In the genomic region with DNA sequence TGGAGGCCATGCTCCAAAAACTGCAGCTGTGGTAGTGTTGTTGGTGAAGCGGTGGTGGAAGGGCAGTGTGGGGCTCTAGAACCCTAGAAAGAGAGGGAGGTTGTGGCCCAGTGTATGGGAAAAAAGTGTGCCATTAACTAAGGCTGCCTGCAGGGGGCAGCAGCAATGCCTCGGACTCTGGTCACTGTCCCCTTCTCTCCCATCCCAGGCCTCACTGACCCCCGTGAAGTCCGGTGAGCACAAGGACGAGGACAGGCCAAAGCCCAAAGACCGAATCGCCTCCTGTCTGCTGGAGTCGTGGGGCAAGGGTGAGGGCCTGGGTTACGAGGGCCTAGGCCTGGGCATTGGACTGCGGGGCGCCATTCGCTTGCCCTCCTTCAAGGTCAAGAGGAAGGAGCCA, we compare ENCODE assay signal across 11 mouse cellular contexts. TPM values are rescaled to one million over a fixed set of nuclear protein-coding genes. Genes with fewer than 3 reads are reported as not detected.
DNase-seq lines count a peak whose midpoint lies in the region; ATAC-seq and TF ChIP-seq lines count a peak whose summit lies in the region.
"Had no signal": no experiment of that assay in that cellular context is flagged by ENCODE, and none has a peak within 500 bp of the region (broad histone marks: within the 10 kb centered on the region; RNA-seq: fewer than 3 reads in every experiment).

No protein-coding gene starts in this region.

- WGBS in hindbrain, embryonic 11.5 days: 86% methylated on average over 12 of the region's 12 CpGs
- WGBS in hindbrain, embryonic 14.5 days: 86% methylated on average over 12 of the region's 12 CpGs
- 89% methylated on average over 12 of the region's 12 CpGs for WGBS in midbrain, embryonic 11.5 days
- 86% methylated on average over 12 of the region's 12 CpGs for WGBS in midbrain, embryonic 14.5 days

- H3K27ac ChIP-seq in hindbrain, embryonic 11.5 days (ENCODE audit: low read depth, low read length): no peak overlapping the region
- no peak overlapping the region for H3K27ac ChIP-seq in hindbrain, embryonic 14.5 days
- H3K27ac ChIP-seq in midbrain, embryonic 11.5 days (ENCODE audit: low read depth, low read length): no peak overlapping the region
- no peak overlapping the region for H3K27ac ChIP-seq in midbrain, embryonic 14.5 days (replicated peaks; ENCODE audit: low read depth, low read length)
- no peak overlapping the region for H3K27ac ChIP-seq in bone marrow macrophage, adult 2 months (ENCODE audit: insufficient read depth, low read depth, low read length)
- H3K27ac ChIP-seq: embryonic facial prominence, embryonic 12.5 days; hindbrain, embryonic 13.5 days had no signal

- no peak for ATAC-seq in hindbrain, embryonic 11.5 days (ENCODE audit: low FRiP score)
- ATAC-seq in hindbrain, embryonic 14.5 days (ENCODE audit: low FRiP score): no peak
- no peak for ATAC-seq in midbrain, embryonic 11.5 days (ENCODE audit: low FRiP score)
- ATAC-seq in midbrain, embryonic 14.5 days (ENCODE audit: low FRiP score, low TSS enrichment): no peak

- H3K4me3 ChIP-seq in hindbrain, embryonic 11.5 days (ENCODE audit: low read depth, low read length): no peak overlapping the region
- H3K4me3 ChIP-seq in hindbrain, embryonic 14.5 days (replicated peaks; ENCODE audit: low read length): no peak overlapping the region
- H3K4me3 ChIP-seq in midbrain, embryonic 11.5 days (ENCODE audit: low read depth, low read length): no peak overlapping the region
- no peak overlapping the region for H3K4me3 ChIP-seq in midbrain, embryonic 14.5 days (replicated peaks; ENCODE audit: low read depth, low read length)
- no peak overlapping the region for H3K4me3 ChIP-seq in bone marrow macrophage, adult 2 months (ENCODE audit: insufficient read depth, low read length)
- H3K4me3 ChIP-seq: embryonic facial prominence, embryonic 12.5 days; hindbrain, embryonic 13.5 days had no signal

- H3K36me3 ChIP-seq in hindbrain, embryonic 11.5 days (ENCODE audit: control insufficient read depth, insufficient read depth, low read length): peaks cover 29% of the 10 kb centered on the region
- peaks cover 91% of the 10 kb centered on the region for H3K36me3 ChIP-seq in hindbrain, embryonic 14.5 days (replicated peaks; ENCODE audit: control insufficient read depth, insufficient read depth)
- H3K36me3 ChIP-seq in midbrain, embryonic 11.5 days (ENCODE audit: control insufficient read depth, insufficient read depth, low read length): peaks cover 61% of the 10 kb centered on the region
- H3K36me3 ChIP-seq in midbrain, embryonic 14.5 days (ENCODE audit: control insufficient read depth, insufficient read depth, low read length): peaks cover 95% of the 10 kb centered on the region

- TF ChIP-seq POLR2A in bone marrow macrophage, adult 2 months (IDR thresholded peaks at IDR 0.05; ENCODE audit: borderline replicate concordance, low read depth, low read length): no peak

- no peaks in the 10 kb centered on the region for H3K9me3 ChIP-seq in hindbrain, embryonic 11.5 days (ENCODE audit: control insufficient read depth, low read length)
- H3K9me3 ChIP-seq in hindbrain, embryonic 14.5 days (ENCODE audit: control insufficient read depth, low read length): no peaks in the 10 kb centered on the region
- H3K9me3 ChIP-seq in midbrain, embryonic 11.5 days (ENCODE audit: control insufficient read depth, low read length): no peaks in the 10 kb centered on the region
- no peaks in the 10 kb centered on the region for H3K9me3 ChIP-seq in midbrain, embryonic 14.5 days (ENCODE audit: control insufficient read depth, low read length)
- H3K9me3 ChIP-seq: embryonic facial prominence, embryonic 12.5 days; hindbrain, embryonic 13.5 days had no signal

- DNase-seq in hindbrain, embryonic 11.5 days (ENCODE audit: low spot score): peak; percentile 38
- DNase-seq in hindbrain, embryonic 14.5 days (ENCODE audit: low spot score): no peak
- peak; percentile 81 for DNase-seq in midbrain, embryonic 11.5 days (ENCODE audit: low spot score, missing footprints)
- DNase-seq in midbrain, embryonic 14.5 days: no peak
- DNase-seq in retina, postnatal 1 day: peak; percentile 38
- no peak for DNase-seq in left cerebral cortex, postnatal 25 days (ENCODE audit: low spot score in 2 of 2)
- DNase-seq: lung, postnatal 14 days had no signal

- peak; percentile 75 for TF ChIP-seq CTCF in bone marrow macrophage, adult 2 months (IDR thresholded peaks at IDR 0.05; ENCODE audit: low read depth, low read length)

- H3K9ac ChIP-seq in hindbrain, embryonic 11.5 days (ENCODE audit: low read depth, low read length): no peak overlapping the region
- H3K9ac ChIP-seq in hindbrain, embryonic 14.5 days: no peak overlapping the region
- no peak overlapping the region for H3K9ac ChIP-seq in midbrain, embryonic 11.5 days (ENCODE audit: low read length)
- H3K9ac ChIP-seq in midbrain, embryonic 14.5 days (replicated peaks; ENCODE audit: low read length): no peak overlapping the region
- H3K9ac ChIP-seq: embryonic facial prominence, embryonic 12.5 days; hindbrain, embryonic 13.5 days had no signal

- H3K4me1 ChIP-seq in hindbrain, embryonic 11.5 days (replicated peaks; ENCODE audit: control insufficient read depth, insufficient read depth, low read length): no peaks in the 10 kb centered on the region
- H3K4me1 ChIP-seq in hindbrain, embryonic 14.5 days (replicated peaks; ENCODE audit: control insufficient read depth, insufficient read depth, low read length): no peaks in the 10 kb centered on the region
- H3K4me1 ChIP-seq in midbrain, embryonic 11.5 days (ENCODE audit: control insufficient read depth, insufficient read depth, low read length): no peaks in the 10 kb centered on the region
- H3K4me1 ChIP-seq in midbrain, embryonic 14.5 days (ENCODE audit: control insufficient read depth, insufficient read depth, low read length): no peaks in the 10 kb centered on the region
- H3K4me1 ChIP-seq in bone marrow macrophage, adult 2 months (ENCODE audit: control insufficient read depth, insufficient read depth, low read length): peaks cover 10% of the 10 kb centered on the region
- H3K4me1 ChIP-seq: embryonic facial prominence, embryonic 12.5 days had no signal

- intact Hi-C loops in left cerebral cortex, postnatal 25 days (cut with DNase I): no loop called here

- no peaks in the 10 kb centered on the region for H3K27me3 ChIP-seq in hindbrain, embryonic 11.5 days (ENCODE audit: control insufficient read depth, insufficient read depth, low read length)
- H3K27me3 ChIP-seq in hindbrain, embryonic 14.5 days (ENCODE audit: control insufficient read depth, insufficient read depth, low read length): no peaks in the 10 kb centered on the region
- H3K27me3 ChIP-seq in midbrain, embryonic 11.5 days (ENCODE audit: control insufficient read depth, insufficient read depth, low read length): no peaks in the 10 kb centered on the region
- no peaks in the 10 kb centered on the region for H3K27me3 ChIP-seq in midbrain, embryonic 14.5 days (ENCODE audit: control insufficient read depth, insufficient read depth, low read length)
- H3K27me3 ChIP-seq: embryonic facial prominence, embryonic 12.5 days; hindbrain, embryonic 13.5 days had no signal

- no peak overlapping the region for H3K4me2 ChIP-seq in hindbrain, embryonic 11.5 days (replicated peaks; ENCODE audit: low read depth, low read length)
- no peak overlapping the region for H3K4me2 ChIP-seq in hindbrain, embryonic 14.5 days (replicated peaks)
- no peak overlapping the region for H3K4me2 ChIP-seq in midbrain, embryonic 11.5 days
- H3K4me2 ChIP-seq in midbrain, embryonic 14.5 days (ENCODE audit: low read length): no peak overlapping the region
- H3K4me2 ChIP-seq: embryonic facial prominence, embryonic 12.5 days; hindbrain, embryonic 13.5 days had no signal

RNA-seq across cellular contexts. Expression of a gene that starts 12.4 kb away (rescaled TPM):
- 73.5 and 78.7 TPM in 2 replicates for polyA plus RNA-seq in hindbrain, embryonic 11.5 days (2014; fragmentation: Nextera tagmentation; extraction: Ambion mirVana)
- polyA plus RNA-seq in hindbrain, embryonic 14.5 days (2014; fragmentation: Nextera tagmentation; extraction: Ambion mirVana): 59.1 and 66.8 TPM in 2 replicates
- polyA plus RNA-seq in midbrain, embryonic 11.5 days (2014; fragmentation: Nextera tagmentation; extraction: Ambion mirVana): 59.6 and 60.7 TPM in 2 replicates
- 51.3 and 61.2 TPM in 2 replicates for polyA plus RNA-seq in midbrain, embryonic 14.5 days (2014; fragmentation: Nextera tagmentation; extraction: Ambion mirVana)
- polyA plus RNA-seq in bone marrow macrophage, adult 2 months (2012; ENCODE audit: insufficient read depth, insufficient read length, missing spikeins): 31.0 and 31.4 TPM in 2 replicates
- total RNA-seq in left cerebral cortex, postnatal 25 days (2021): 10 to 100 TPM; 26.2 to 27.7 TPM

RNA-seq across cellular contexts. Expression of a gene that starts 14.8 kb away (rescaled TPM):
- 11.0 and 14.2 TPM in 2 replicates for polyA plus RNA-seq in hindbrain, embryonic 11.5 days (2014; fragmentation: Nextera tagmentation; extraction: Ambion mirVana)
- polyA plus RNA-seq in hindbrain, embryonic 14.5 days (2014; fragmentation: Nextera tagmentation; extraction: Ambion mirVana): 12.6 and 12.7 TPM in 2 replicates
- 9.8 and 10.0 TPM in 2 replicates for polyA plus RNA-seq in midbrain, embryonic 11.5 days (2014; fragmentation: Nextera tagmentation; extraction: Ambion mirVana)
- 14.2 and 15.0 TPM in 2 replicates for polyA plus RNA-seq in midbrain, embryonic 14.5 days (2014; fragmentation: Nextera tagmentation; extraction: Ambion mirVana)
- 27.3 and 28.2 TPM in 2 replicates for polyA plus RNA-seq in bone marrow macrophage, adult 2 months (2012; ENCODE audit: insufficient read depth, insufficient read length, missing spikeins)
- 10 to 100 TPM; 27.0 to 32.1 TPM for total RNA-seq in left cerebral cortex, postnatal 25 days (2021)

RNA-seq across cellular contexts. Expression of a gene that starts 24.3 kb away (rescaled TPM):
- 1.7 and 2.0 TPM in 2 replicates for polyA plus RNA-seq in hindbrain, embryonic 11.5 days (2014; fragmentation: Nextera tagmentation; extraction: Ambion mirVana)
- 13.0 and 17.5 TPM in 2 replicates for polyA plus RNA-seq in hindbrain, embryonic 14.5 days (2014; fragmentation: Nextera tagmentation; extraction: Ambion mirVana)
- polyA plus RNA-seq in midbrain, embryonic 11.5 days (2014; fragmentation: Nextera tagmentation; extraction: Ambion mirVana): 1.6 TPM in 2 replicates
- 7.1 and 8.9 TPM in 2 replicates for polyA plus RNA-seq in midbrain, embryonic 14.5 days (2014; fragmentation: Nextera tagmentation; extraction: Ambion mirVana)
- polyA plus RNA-seq in bone marrow macrophage, adult 2 months (2012; ENCODE audit: insufficient read depth, insufficient read length, missing spikeins): 1.8 and 2.7 TPM in 2 replicates
- 10 to 100 TPM; 48.6 to 55.2 TPM for total RNA-seq in left cerebral cortex, postnatal 25 days (2021)

RNA-seq across cellular contexts. Expression of a gene that starts 25.8 kb away (rescaled TPM):
- polyA plus RNA-seq in hindbrain, embryonic 11.5 days (2014; fragmentation: Nextera tagmentation; extraction: Ambion mirVana): not detected in 2 replicates
- not detected in 2 replicates for polyA plus RNA-seq in hindbrain, embryonic 14.5 days (2014; fragmentation: Nextera tagmentation; extraction: Ambion mirVana)
- not detected in 2 replicates for polyA plus RNA-seq in midbrain, embryonic 11.5 days (2014; fragmentation: Nextera tagmentation; extraction: Ambion mirVana)
- not detected in 2 replicates for polyA plus RNA-seq in midbrain, embryonic 14.5 days (2014; fragmentation: Nextera tagmentation; extraction: Ambion mirVana)
- polyA plus RNA-seq in bone marrow macrophage, adult 2 months (2012; ENCODE audit: insufficient read depth, insufficient read length, missing spikeins): not detected in 2 replicates
- total RNA-seq in left cerebral cortex, postnatal 25 days (2021): not detected
- polyA plus RNA-seq: embryonic facial prominence, embryonic 12.5 days; hindbrain, embryonic 13.5 days; neural tube, embryonic 11.5 days had no signal

Comparison
In these comparisons a context has a peak if more than half of its experiments do, and no peak if none do; other contexts are left out.
1. DNase-seq: peak in hindbrain, embryonic 11.5 days (single experiment), midbrain, embryonic 11.5 days (single experiment) and retina, postnatal 1 day (single experiment); none in hindbrain, embryonic 14.5 days (single experiment), midbrain, embryonic 14.5 days (single experiment) and left cerebral cortex, postnatal 25 days (0 of 2).